Comparison of ENCODE assay signal across 17 mouse cellular contexts in the genomic region with DNA sequence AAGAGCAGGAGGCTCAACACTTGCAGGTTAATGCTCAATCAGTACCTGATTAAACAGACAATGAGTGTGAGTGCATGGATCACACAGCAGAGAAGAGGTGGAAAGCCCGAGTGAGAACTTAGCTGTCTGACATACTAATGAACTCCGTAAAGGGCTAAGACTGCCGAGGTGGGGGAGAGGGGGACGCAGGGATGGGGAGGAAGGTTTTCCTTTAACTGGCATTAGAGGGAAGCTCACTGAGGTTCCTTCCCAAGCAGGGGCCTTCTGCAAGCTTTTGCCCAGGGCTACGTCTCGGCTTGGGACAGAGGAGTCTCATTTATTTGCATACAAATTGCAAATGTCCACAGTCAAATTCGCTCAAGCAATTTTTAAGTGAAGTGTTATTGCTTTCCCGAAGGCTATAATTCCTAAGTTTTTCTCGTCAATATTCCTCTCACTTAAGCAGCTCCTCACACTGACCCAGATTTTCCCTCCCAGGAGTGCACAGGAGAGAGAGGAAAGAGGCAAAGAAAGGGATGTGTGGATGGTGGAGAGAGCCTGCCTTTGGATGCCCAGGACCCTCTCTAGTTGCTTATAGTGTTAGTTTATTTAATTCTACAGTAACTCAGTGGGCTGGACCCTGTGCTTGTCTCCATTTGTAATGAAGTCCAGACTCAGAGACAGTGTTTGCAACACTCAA. TPM values are rescaled to one million over a fixed set of nuclear protein-coding genes. Genes with fewer than 3 reads are reported as not detected.
DNase-seq lines count a peak whose midpoint lies in the region; ATAC-seq and TF ChIP-seq lines count a peak whose summit lies in the region.
"Had no signal": no experiment of that assay in that cellular context is flagged by ENCODE, and none has a peak within 500 bp of the region (broad histone marks: within the 10 kb centered on the region; RNA-seq: fewer than 3 reads in every experiment).

No protein-coding gene starts in this region.

- no peak for DNase-seq in hindbrain, embryonic 14.5 days (ENCODE audit: low spot score)
- no peak for DNase-seq in lung, postnatal 25 days (ENCODE audit: low spot score)
- DNase-seq in midbrain, postnatal 0 days (ENCODE audit: low spot score): peak; percentile 18
- DNase-seq: adrenal gland, postnatal 10 days; cerebellum, adult 11-12 months; cerebellum, adult 9-10 months; cerebellum, postnatal 25 days; gastrocnemius, postnatal 14 days; heart, postnatal 36 days had no signal

- H3K9ac ChIP-seq in hindbrain, embryonic 14.5 days: no peak overlapping the region
- no peak overlapping the region for H3K9ac ChIP-seq in hindbrain, embryonic 12.5 days
- H3K9ac ChIP-seq in lung, embryonic 15.5 days: no peak overlapping the region
- no peak overlapping the region for H3K9ac ChIP-seq in hindbrain, embryonic 16.5 days (ENCODE audit: low read depth, low read length)
- H3K9ac ChIP-seq in midbrain, postnatal 0 days (replicated peaks; ENCODE audit: low read length, poor library complexity, severe bottlenecking): no peak overlapping the region
- H3K9ac ChIP-seq in heart, embryonic 12.5 days: no peak overlapping the region
- H3K9ac ChIP-seq: embryonic facial prominence, embryonic 13.5 days; forebrain, embryonic 12.5 days; heart, embryonic 13.5 days had no signal

- 48% methylated on average over 9 of the region's 9 CpGs for WGBS in hindbrain, embryonic 14.5 days
- 67% methylated on average over 9 of the region's 9 CpGs for WGBS in hindbrain, embryonic 12.5 days
- 40% methylated on average over 9 of the region's 9 CpGs for WGBS in lung, embryonic 15.5 days
- WGBS in hindbrain, embryonic 16.5 days: 47% methylated on average over 9 of the region's 9 CpGs
- WGBS in midbrain, postnatal 0 days: 42% methylated on average over 9 of the region's 9 CpGs
- WGBS in heart, embryonic 12.5 days: 76% methylated on average over 9 of the region's 9 CpGs

- no peak overlapping the region for H3K4me2 ChIP-seq in hindbrain, embryonic 14.5 days (replicated peaks)
- H3K4me2 ChIP-seq in hindbrain, embryonic 12.5 days (replicated peaks): no peak overlapping the region
- no peak overlapping the region for H3K4me2 ChIP-seq in lung, embryonic 15.5 days
- no peak overlapping the region for H3K4me2 ChIP-seq in hindbrain, embryonic 16.5 days (ENCODE audit: low read length)
- no peak overlapping the region for H3K4me2 ChIP-seq in midbrain, postnatal 0 days (ENCODE audit: low read depth, low read length, poor library complexity, severe bottlenecking)
- no peak overlapping the region for H3K4me2 ChIP-seq in heart, embryonic 12.5 days
- H3K4me2 ChIP-seq: embryonic facial prominence, embryonic 13.5 days; forebrain, embryonic 12.5 days; heart, embryonic 13.5 days had no signal

- H3K36me3 ChIP-seq in hindbrain, embryonic 14.5 days (replicated peaks; ENCODE audit: control insufficient read depth, insufficient read depth): no peaks in the 10 kb centered on the region
- no peaks in the 10 kb centered on the region for H3K36me3 ChIP-seq in hindbrain, embryonic 12.5 days
- H3K36me3 ChIP-seq in lung, embryonic 15.5 days: no peaks in the 10 kb centered on the region
- H3K36me3 ChIP-seq in hindbrain, embryonic 16.5 days (ENCODE audit: control insufficient read depth, insufficient read depth, low read length): no peaks in the 10 kb centered on the region
- no peaks in the 10 kb centered on the region for H3K36me3 ChIP-seq in midbrain, postnatal 0 days (ENCODE audit: insufficient read depth, low read length)
- no peaks in the 10 kb centered on the region for H3K36me3 ChIP-seq in heart, embryonic 12.5 days
- H3K36me3 ChIP-seq: embryonic facial prominence, embryonic 13.5 days; forebrain, embryonic 12.5 days; heart, embryonic 13.5 days had no signal

- TF ChIP-seq CTCF in midbrain, postnatal 0 days (IDR thresholded peaks at IDR 0.05): no peak

- no peaks in the 10 kb centered on the region for H3K4me1 ChIP-seq in hindbrain, embryonic 14.5 days (replicated peaks; ENCODE audit: control insufficient read depth, insufficient read depth, low read length)
- 0 out of 2 replicates have a peak, but pooled peaks cover 2% of the 10 kb centered on the region for H3K4me1 ChIP-seq in hindbrain, embryonic 12.5 days
- H3K4me1 ChIP-seq in lung, embryonic 15.5 days: peaks cover 15% of the 10 kb centered on the region; the same call in 1 of the 2 replicates
- no peaks in the 10 kb centered on the region for H3K4me1 ChIP-seq in hindbrain, embryonic 16.5 days (ENCODE audit: control insufficient read depth, insufficient read depth, low read depth, low read length)
- no peaks in the 10 kb centered on the region for H3K4me1 ChIP-seq in midbrain, postnatal 0 days (ENCODE audit: insufficient read depth, low read length)
- peaks cover 20% of the 10 kb centered on the region for H3K4me1 ChIP-seq in heart, embryonic 12.5 days (replicated peaks)
- H3K4me1 ChIP-seq: embryonic facial prominence, embryonic 13.5 days; forebrain, embryonic 12.5 days had no signal

- no peaks in the 10 kb centered on the region for H3K9me3 ChIP-seq in hindbrain, embryonic 14.5 days (ENCODE audit: control insufficient read depth, low read length)
- no peaks in the 10 kb centered on the region for H3K9me3 ChIP-seq in hindbrain, embryonic 12.5 days (replicated peaks)
- H3K9me3 ChIP-seq in lung, embryonic 15.5 days: no peaks in the 10 kb centered on the region
- no peaks in the 10 kb centered on the region for H3K9me3 ChIP-seq in hindbrain, embryonic 16.5 days (ENCODE audit: control insufficient read depth, low read length)
- no peaks in the 10 kb centered on the region for H3K9me3 ChIP-seq in midbrain, postnatal 0 days (ENCODE audit: low read length)
- H3K9me3 ChIP-seq in heart, embryonic 12.5 days (replicated peaks): no peaks in the 10 kb centered on the region
- H3K9me3 ChIP-seq: embryonic facial prominence, embryonic 13.5 days; forebrain, embryonic 12.5 days; heart, embryonic 13.5 days had no signal

- peak; percentile 51; the same call in 1 of the 2 replicates for ATAC-seq in hindbrain, embryonic 14.5 days (ENCODE audit: low FRiP score)
- no peak for ATAC-seq in hindbrain, embryonic 12.5 days (ENCODE audit: low FRiP score)
- no peak for ATAC-seq in lung, embryonic 15.5 days (ENCODE audit: borderline replicate concordance, extremely low read depth, low FRiP score, low TSS enrichment)
- ATAC-seq in hindbrain, embryonic 16.5 days: peak; percentile 74
- ATAC-seq in midbrain, postnatal 0 days (ENCODE audit: low FRiP score): peak; percentile 60; the same call in 1 of the 2 replicates
- no peak for ATAC-seq in heart, embryonic 12.5 days (ENCODE audit: insufficient number of reproducible peaks, low FRiP score)
- ATAC-seq: forebrain, embryonic 16.5 days had no signal

- no peak overlapping the region for H3K4me3 ChIP-seq in hindbrain, embryonic 14.5 days (replicated peaks; ENCODE audit: low read length)
- no peak overlapping the region for H3K4me3 ChIP-seq in hindbrain, embryonic 12.5 days
- H3K4me3 ChIP-seq in lung, embryonic 15.5 days: no peak overlapping the region
- H3K4me3 ChIP-seq in hindbrain, embryonic 16.5 days (ENCODE audit: low read length): no peak overlapping the region
- H3K4me3 ChIP-seq in midbrain, postnatal 0 days (ENCODE audit: low read depth, low read length): no peak overlapping the region
- H3K4me3 ChIP-seq in heart, embryonic 12.5 days: no peak overlapping the region
- H3K4me3 ChIP-seq: embryonic facial prominence, embryonic 13.5 days; forebrain, embryonic 12.5 days; heart, embryonic 13.5 days had no signal

- no peaks in the 10 kb centered on the region for H3K27me3 ChIP-seq in hindbrain, embryonic 14.5 days (ENCODE audit: control insufficient read depth, insufficient read depth, low read length)
- H3K27me3 ChIP-seq in hindbrain, embryonic 12.5 days: no peaks in the 10 kb centered on the region
- H3K27me3 ChIP-seq in lung, embryonic 15.5 days: no peaks in the 10 kb centered on the region
- H3K27me3 ChIP-seq in hindbrain, embryonic 16.5 days (replicated peaks; ENCODE audit: control insufficient read depth, insufficient read depth, low read length): no peaks in the 10 kb centered on the region
- H3K27me3 ChIP-seq in midbrain, postnatal 0 days (ENCODE audit: insufficient read depth, low read length): no peaks in the 10 kb centered on the region
- H3K27me3 ChIP-seq in heart, embryonic 12.5 days (replicated peaks): no peaks in the 10 kb centered on the region
- H3K27me3 ChIP-seq: embryonic facial prominence, embryonic 13.5 days; forebrain, embryonic 12.5 days; heart, embryonic 13.5 days had no signal

- peak overlapping the region; percentile 59; the same call in 1 of the 2 replicates for H3K27ac ChIP-seq in hindbrain, embryonic 14.5 days
- H3K27ac ChIP-seq in hindbrain, embryonic 12.5 days: no peak overlapping the region
- H3K27ac ChIP-seq in lung, embryonic 15.5 days: 0 out of 2 replicates have a peak overlapping the region, but pooled peaks have one; percentile 7
- peak overlapping the region; percentile 29; the same call in 1 of the 2 replicates for H3K27ac ChIP-seq in hindbrain, embryonic 16.5 days (ENCODE audit: low read depth, low read length)
- peak overlapping the region; percentile 47 for H3K27ac ChIP-seq in midbrain, postnatal 0 days (ENCODE audit: low read depth, low read length)
- H3K27ac ChIP-seq in heart, embryonic 12.5 days (ENCODE audit: poor library complexity, severe bottlenecking): no peak overlapping the region
- H3K27ac ChIP-seq: embryonic facial prominence, embryonic 13.5 days; forebrain, embryonic 12.5 days; heart, embryonic 13.5 days had no signal

RNA-seq across cellular contexts. Expression of a gene that starts 31.4 kb away (rescaled TPM):
- 27.2 and 32.1 TPM in 2 replicates for polyA plus RNA-seq in hindbrain, embryonic 14.5 days (2014; fragmentation: Nextera tagmentation; extraction: Ambion mirVana)
- 29.0 and 30.1 TPM in 2 replicates for polyA plus RNA-seq in hindbrain, embryonic 12.5 days (2016; fragmentation: Nextera tagmentation; extraction: Ambion mirVana)
- polyA plus RNA-seq in lung, embryonic 15.5 days (2015; fragmentation: Nextera tagmentation; extraction: Ambion mirVana): 27.0 and 31.3 TPM in 2 replicates
- polyA plus RNA-seq in hindbrain, embryonic 16.5 days (2015; fragmentation: Nextera tagmentation; extraction: Ambion mirVana): 23.8 and 26.7 TPM in 2 replicates
- total RNA-seq in midbrain, postnatal 0 days (2014; rRNA removed): 17.6 and 23.9 TPM in 2 replicates
- 19.3 and 19.7 TPM in 2 replicates for polyA plus RNA-seq in midbrain, postnatal 0 days (2015; fragmentation: Nextera tagmentation; extraction: Ambion mirVana)
- polyA plus RNA-seq in heart, embryonic 12.5 days (2016; fragmentation: Nextera tagmentation; extraction: Ambion mirVana): 22.3 and 24.1 TPM in 2 replicates

RNA-seq across cellular contexts. Expression of a gene that starts 31.9 kb away (rescaled TPM):
- 228 and 237 TPM in 2 replicates for polyA plus RNA-seq in hindbrain, embryonic 14.5 days (2014; fragmentation: Nextera tagmentation; extraction: Ambion mirVana)
- polyA plus RNA-seq in hindbrain, embryonic 12.5 days (2016; fragmentation: Nextera tagmentation; extraction: Ambion mirVana): 259 and 299 TPM in 2 replicates
- polyA plus RNA-seq in lung, embryonic 15.5 days (2015; fragmentation: Nextera tagmentation; extraction: Ambion mirVana): 326 and 362 TPM in 2 replicates
- 251 and 253 TPM in 2 replicates for polyA plus RNA-seq in hindbrain, embryonic 16.5 days (2015; fragmentation: Nextera tagmentation; extraction: Ambion mirVana)
- 69.5 and 83.4 TPM in 2 replicates for total RNA-seq in midbrain, postnatal 0 days (2014; rRNA removed)
- 281 and 289 TPM in 2 replicates for polyA plus RNA-seq in midbrain, postnatal 0 days (2015; fragmentation: Nextera tagmentation; extraction: Ambion mirVana)
- polyA plus RNA-seq in heart, embryonic 12.5 days (2016; fragmentation: Nextera tagmentation; extraction: Ambion mirVana): 155 and 173 TPM in 2 replicates

Comparison
In these comparisons a context has a peak if more than half of its experiments do, and no peak if none do; other contexts are left out.
1. ATAC-seq: peak in hindbrain, embryonic 14.5 days (single experiment), hindbrain, embryonic 16.5 days (single experiment) and midbrain, postnatal 0 days (single experiment); none in hindbrain, embryonic 12.5 days (single experiment), lung, embryonic 15.5 days (single experiment) and heart, embryonic 12.5 days (single experiment).
2. H3K27ac ChIP-seq: peak in hindbrain, embryonic 14.5 days (single experiment), lung, embryonic 15.5 days (single experiment), hindbrain, embryonic 16.5 days (single experiment) and midbrain, postnatal 0 days (single experiment); none in hindbrain, embryonic 12.5 days (single experiment) and heart, embryonic 12.5 days (single experiment).